Mouse (Mus musculus): Measurements from ENCODE around the gene Fto. TPM values are rescaled to one million over a fixed set of nuclear protein-coding genes. Genes with fewer than 3 reads are reported as not detected.

The Fto gene
- polyA plus RNA-seq, 1 experiment from 2014 or later = 43.5 TPM

- Histone ChIP-seq H3K36me3 (ENCODE audit: inconsistent target) (peaks cover 3% of the 10 kb centered on the region; the same call in 1 of the 2 replicates), H3K79me2 (ENCODE audit: inconsistent target) (peaks cover under 1% of the 10 kb centered on the region; the same call in 1 of the 2 replicates), H3K4me3 (ENCODE audit: inconsistent target) (no peak overlapping the region), H3K27ac (no peak overlapping the region)
- WGBS (ENCODE audit: missing documents) = 95% methylated on average over 7 of the region's 7 CpGs
Measured at GRCm38 (mm10) chr8:91404311-91404710, 91.0 kb downstream of the Fto start.

GRCm38 (mm10) chr8:91405099-91405498, 91.8 kb downstream of the Fto start:
- H3K36me3 ChIP-seq (ENCODE audit: inconsistent target) = peaks cover 11% of the 10 kb centered on the region; the same call in 1 of the 2 replicates
- no peak overlapping the region for H3K4me3 ChIP-seq (ENCODE audit: inconsistent target)
- no peak overlapping the region for H3K27ac ChIP-seq
- 95% methylated on average over 7 of the region's 7 CpGs for WGBS (ENCODE audit: missing documents)
- no peaks in the 10 kb centered on the region for H3K79me2 ChIP-seq (ENCODE audit: inconsistent target)

- Histone ChIP-seq H3K79me2 (ENCODE audit: inconsistent target) (no peaks in the 10 kb centered on the region), H3K27ac (no peak overlapping the region), H3K4me3 (ENCODE audit: inconsistent target) (no peak overlapping the region), H3K36me3 (ENCODE audit: inconsistent target) (peaks cover 12% of the 10 kb centered on the region; the same call in 1 of the 2 replicates)
- WGBS (ENCODE audit: missing documents) = 96% methylated on average over 14 of the region's 14 CpGs
Measured at GRCm38 (mm10) chr8:91406624-91407290, 93.4 kb downstream of the Fto start.

GRCm38 (mm10) chr8:91407880-91408279, 94.6 kb downstream of the Fto start:
- Histone ChIP-seq H3K79me2 (ENCODE audit: inconsistent target) (no peaks in the 10 kb centered on the region), H3K27ac (no peak overlapping the region), H3K36me3 (ENCODE audit: inconsistent target) (peaks cover 12% of the 10 kb centered on the region; the same call in 1 of the 2 replicates), H3K4me3 (ENCODE audit: inconsistent target) (no peak overlapping the region)
- 91% methylated on average over 4 of the region's 4 CpGs for WGBS (ENCODE audit: missing documents)

- peaks cover 12% of the 10 kb centered on the region; the same call in 1 of the 2 replicates for H3K36me3 ChIP-seq (ENCODE audit: inconsistent target)
- H3K79me2 ChIP-seq (ENCODE audit: inconsistent target) = no peaks in the 10 kb centered on the region
- H3K4me3 ChIP-seq (ENCODE audit: inconsistent target) = no peak overlapping the region
- 91% methylated on average over 12 of the region's 12 CpGs for WGBS (ENCODE audit: missing documents)
- no peak overlapping the region for H3K27ac ChIP-seq
Measured at GRCm38 (mm10) chr8:91410007-91410406, 96.7 kb downstream of the Fto start.

- Histone ChIP-seq H3K79me2 (ENCODE audit: inconsistent target) (no peaks in the 10 kb centered on the region), H3K27ac (no peak overlapping the region), H3K36me3 (ENCODE audit: inconsistent target) (no peaks in the 10 kb centered on the region), H3K4me3 (ENCODE audit: inconsistent target) (no peak overlapping the region)
- WGBS (ENCODE audit: missing documents) = 91% methylated on average over 5 of the region's 5 CpGs
Measured at GRCm38 (mm10) chr8:91424491-91425074, 111.3 kb downstream of the Fto start.

GRCm38 (mm10) chr8:91425251-91425866, 112.0 kb downstream of the Fto start:
- 94% methylated on average over 10 of the region's 10 CpGs for WGBS (ENCODE audit: missing documents)
- Histone ChIP-seq H3K79me2 (ENCODE audit: inconsistent target) (no peaks in the 10 kb centered on the region), H3K36me3 (ENCODE audit: inconsistent target) (no peaks in the 10 kb centered on the region), H3K4me3 (ENCODE audit: inconsistent target) (no peak overlapping the region), H3K27ac (no peak overlapping the region)

- 83% methylated on average over 1 of the region's 1 CpGs for WGBS (ENCODE audit: missing documents)
- H3K79me2 ChIP-seq (ENCODE audit: inconsistent target) = no peaks in the 10 kb centered on the region
- H3K36me3 ChIP-seq (ENCODE audit: inconsistent target) = no peaks in the 10 kb centered on the region
- H3K4me3 ChIP-seq (ENCODE audit: inconsistent target) = no peak overlapping the region
- no peak overlapping the region for H3K27ac ChIP-seq
Measured at GRCm38 (mm10) chr8:91426496-91426895, 113.2 kb downstream of the Fto start.

- no peaks in the 10 kb centered on the region for H3K36me3 ChIP-seq (ENCODE audit: inconsistent target)
- no peak overlapping the region for H3K27ac ChIP-seq
- 91% methylated on average over 3 of the region's 3 CpGs for WGBS (ENCODE audit: missing documents)
- H3K4me3 ChIP-seq (ENCODE audit: inconsistent target) = no peak overlapping the region
- no peaks in the 10 kb centered on the region for H3K79me2 ChIP-seq (ENCODE audit: inconsistent target)
Measured at GRCm38 (mm10) chr8:91430333-91430940, 117.1 kb downstream of the Fto start.

- Histone ChIP-seq H3K27ac (no peak overlapping the region), H3K4me3 (ENCODE audit: inconsistent target) (no peak overlapping the region), H3K36me3 (ENCODE audit: inconsistent target) (no peaks in the 10 kb centered on the region), H3K79me2 (ENCODE audit: inconsistent target) (no peaks in the 10 kb centered on the region)
- WGBS (ENCODE audit: missing documents) = 99% methylated on average over 14 of the region's 15 CpGs
Measured at GRCm38 (mm10) chr8:91436036-91436435, 122.7 kb downstream of the Fto start.

- 98% methylated on average over 4 of the region's 4 CpGs for WGBS (ENCODE audit: missing documents)
- H3K4me3 ChIP-seq (ENCODE audit: inconsistent target) = no peak overlapping the region
- H3K36me3 ChIP-seq (ENCODE audit: inconsistent target) = no peaks in the 10 kb centered on the region
- H3K79me2 ChIP-seq (ENCODE audit: inconsistent target) = no peaks in the 10 kb centered on the region
- no peak overlapping the region for H3K27ac ChIP-seq
Measured at GRCm38 (mm10) chr8:91443911-91444310, 130.6 kb downstream of the Fto start.

GRCm38 (mm10) chr8:91444636-91445410, 131.5 kb downstream of the Fto start:
- no peak overlapping the region for H3K4me3 ChIP-seq (ENCODE audit: inconsistent target)
- no peak overlapping the region for H3K27ac ChIP-seq
- no peaks in the 10 kb centered on the region for H3K36me3 ChIP-seq (ENCODE audit: inconsistent target)
- H3K79me2 ChIP-seq (ENCODE audit: inconsistent target) = no peaks in the 10 kb centered on the region
- WGBS (ENCODE audit: missing documents) = 96% methylated on average over 11 of the region's 11 CpGs

- WGBS (ENCODE audit: missing documents) = 94% methylated on average over 10 of the region's 10 CpGs
- Histone ChIP-seq H3K36me3 (ENCODE audit: inconsistent target) (no peaks in the 10 kb centered on the region), H3K79me2 (ENCODE audit: inconsistent target) (no peaks in the 10 kb centered on the region), H3K27ac (no peak overlapping the region), H3K4me3 (ENCODE audit: inconsistent target) (no peak overlapping the region)
Measured at GRCm38 (mm10) chr8:91445516-91445915, 132.2 kb downstream of the Fto start.

- H3K36me3 ChIP-seq (ENCODE audit: inconsistent target) = no peaks in the 10 kb centered on the region
- no peak overlapping the region for H3K4me3 ChIP-seq (ENCODE audit: inconsistent target)
- no peak overlapping the region for H3K27ac ChIP-seq
- no peaks in the 10 kb centered on the region for H3K79me2 ChIP-seq (ENCODE audit: inconsistent target)
- 94% methylated on average over 5 of the region's 5 CpGs for WGBS (ENCODE audit: missing documents)
Measured at GRCm38 (mm10) chr8:91446008-91446407, 132.7 kb downstream of the Fto start.
